Mouse (Mus musculus) CH12.LX (cell line): ENCODE measurements around the gene Etl4. TPM values are rescaled to one million over a fixed set of nuclear protein-coding genes. Genes with fewer than 3 reads are reported as not detected.

Experiments
- DNase-seq: peaks from one replicate; pipeline ENCODE4 v3.0.0-alpha.2; 2013; ENCODE audit errors: extremely low read depth
- H3K27ac ChIP-seq: 2 replicates; pipeline ENCODE4 v1.5.1; 2012; ENCODE audit warnings: low read depth, mild to moderate bottlenecking, control low read depth, moderate library complexity; ENCODE audit not compliant: insufficient read depth
- H3K27me3 ChIP-seq: replicated peaks from 2 replicates; pipeline ENCODE3; 2012; ENCODE audit warnings: inconsistent platforms
- H3K36me3 ChIP-seq, 2 experiments: replicated peaks in 1 of 2; 2 replicates each; pipeline versions ENCODE3 to v1.6.1; 2012; ENCODE audit warnings: inconsistent platforms in 1 of 2, low read length in 1 of 2, mild to moderate bottlenecking in 1 of 2, mixed read lengths in 1 of 2, moderate library complexity in 1 of 2; ENCODE audit not compliant: control insufficient read depth in 1 of 2, insufficient read depth in 1 of 2
- H3K4me1 ChIP-seq, 2 experiments: 2 replicates each; pipeline ENCODE4 v1.6.1; 2012; ENCODE audit warnings: inconsistent platforms in 1 of 2, moderate library complexity in 1 of 2; ENCODE audit not compliant: insufficient read depth in 2 of 2, control insufficient read depth in 1 of 2
- H3K4me2 ChIP-seq: 2 replicates; pipeline ENCODE4 v1.6.1; 2012; ENCODE audit warnings: low read depth, mild to moderate bottlenecking, control low read depth; ENCODE audit not compliant: poor library complexity, insufficient read depth, severe bottlenecking
- H3K4me3 ChIP-seq, 3 experiments: fragments of 150-350 bp in 1 of 3; sonication (generic) in 1 of 3; replicated peaks in 1 of 3; 2 replicates each; pipeline versions ENCODE3 to v1.5.1; 2011 to 2012; ENCODE audit warnings: low read depth in 2 of 3, low read length in 2 of 3, mild to moderate bottlenecking in 2 of 3, moderate library complexity in 2 of 3, control low read depth in 1 of 3, improper control_type of control experiment in 1 of 3, inconsistent platforms in 1 of 3, mixed read lengths in 1 of 3; ENCODE audit not compliant: poor library complexity in 1 of 3
- H3K79me2 ChIP-seq: replicated peaks from 2 replicates; pipeline ENCODE4 v1.6.1; 2012; ENCODE audit warnings: mild to moderate bottlenecking, moderate library complexity; ENCODE audit not compliant: control insufficient read depth, poor library complexity, insufficient read depth, severe bottlenecking; ENCODE audit errors: extremely low read depth
- H3K9ac ChIP-seq: 2 replicates; pipeline ENCODE4 v1.6.1; 2012; ENCODE audit warnings: low read depth, mild to moderate bottlenecking, control low read depth, moderate library complexity; ENCODE audit not compliant: insufficient read depth
- H3K9me3 ChIP-seq: replicated peaks from 2 replicates; pipeline ENCODE3; 2012; ENCODE audit warnings: low read length, inconsistent platforms, mixed read lengths
- BHLHE40 ChIP-seq: IDR thresholded peaks from 2 replicates; pipeline ENCODE4 v1.6.1; 2011; ENCODE audit warnings: mild to moderate bottlenecking, low read depth, low read length, improper control_type of control experiment
- CHD1 ChIP-seq: IDR thresholded peaks from 2 replicates; pipeline ENCODE4 v1.6.1; 2012; ENCODE audit warnings: low read depth, low read length, improper control_type of control experiment, inconsistent platforms
- CTCF ChIP-seq, 2 experiments: IDR thresholded peaks in 1 of 2; conservative IDR thresholded peaks in 1 of 2; 2 replicates each; pipeline ENCODE4 v1.5.1; 2011 to 2012; ENCODE audit warnings: low read depth in 2 of 2, low read length in 2 of 2, improper control_type of control experiment in 1 of 2, inconsistent platforms in 1 of 2, mild to moderate bottlenecking in 1 of 2, moderate library complexity in 1 of 2
- ELF1 ChIP-seq: IDR thresholded peaks from 2 replicates; pipeline ENCODE4 v1.6.1; 2014; ENCODE audit warnings: low read depth, mild to moderate bottlenecking, inconsistent platforms, low read length, improper control_type of control experiment
- EP300 ChIP-seq: IDR thresholded peaks from 2 replicates; pipeline ENCODE4 v1.6.1; 2011; ENCODE audit warnings: low read length, improper control_type of control experiment
- ETS1 ChIP-seq: conservative IDR thresholded peaks from 2 replicates; pipeline ENCODE4 v1.6.1; 2012; ENCODE audit warnings: low read depth, mild to moderate bottlenecking, inconsistent platforms, low read length, improper control_type of control experiment, moderate library complexity
- GABPA ChIP-seq: IDR thresholded peaks from 2 replicates; pipeline ENCODE4 v1.6.1; 2012; ENCODE audit warnings: low read depth, low read length, improper control_type of control experiment, inconsistent platforms; ENCODE audit not compliant: insufficient replicate concordance
- JUN ChIP-seq: IDR thresholded peaks from 2 replicates; pipeline ENCODE4 v1.6.1; 2011; ENCODE audit warnings: low read depth, mild to moderate bottlenecking, low read length, improper control_type of control experiment, moderate library complexity; ENCODE audit not compliant: insufficient read depth
- JUND ChIP-seq: conservative IDR thresholded peaks from 2 replicates; pipeline ENCODE4 v1.6.1; 2011; ENCODE audit warnings: low read depth, low read length, improper control_type of control experiment
- KAT2A ChIP-seq: IDR thresholded peaks from 2 replicates; pipeline ENCODE4 v1.6.1; 2012; ENCODE audit warnings: low read length, improper control_type of control experiment, inconsistent platforms; ENCODE audit not compliant: insufficient replicate concordance
- MAFK ChIP-seq: IDR thresholded peaks from 2 replicates; pipeline ENCODE4 v1.6.1; 2011; ENCODE audit warnings: low read length, improper control_type of control experiment; ENCODE audit not compliant: insufficient replicate concordance
- MAX ChIP-seq: IDR thresholded peaks from 2 replicates; pipeline ENCODE4 v1.6.1; 2011; ENCODE audit warnings: low read length, improper control_type of control experiment
- MAZ ChIP-seq: IDR thresholded peaks from 2 replicates; pipeline ENCODE4 v1.6.1; 2012; ENCODE audit warnings: low read depth, mild to moderate bottlenecking, inconsistent platforms, low read length, improper control_type of control experiment, moderate library complexity
- MEF2A ChIP-seq: IDR thresholded peaks from 2 replicates; pipeline ENCODE4 v1.6.1; 2014; ENCODE audit warnings: low read depth, mild to moderate bottlenecking, inconsistent platforms, low read length, improper control_type of control experiment, borderline replicate concordance
- NELFE ChIP-seq: IDR thresholded peaks from 2 replicates; pipeline ENCODE4 v1.6.1; 2011; ENCODE audit warnings: low read depth, low read length, improper control_type of control experiment
- POLR2A ChIP-seq: IDR thresholded peaks from 2 replicates; pipeline ENCODE4 v1.6.1; 2011; ENCODE audit warnings: low read depth, mild to moderate bottlenecking, improper control_type of control experiment, low read length
- RAD21 ChIP-seq: IDR thresholded peaks from 2 replicates; pipeline ENCODE4 v1.6.1; 2011; ENCODE audit warnings: low read depth, mild to moderate bottlenecking, low read length, improper control_type of control experiment, moderate library complexity
- RCOR1 ChIP-seq: conservative IDR thresholded peaks from 2 replicates; pipeline ENCODE4 v1.6.1; 2012; ENCODE audit warnings: low read depth, mild to moderate bottlenecking, inconsistent platforms, low read length, improper control_type of control experiment
- SMC3 ChIP-seq: IDR thresholded peaks from 2 replicates; pipeline ENCODE4 v1.6.1; 2011; ENCODE audit warnings: low read depth, low read length, improper control_type of control experiment
- TBP ChIP-seq: conservative IDR thresholded peaks from 2 replicates; pipeline ENCODE4 v1.6.1; 2011; ENCODE audit warnings: low read depth, low read length, improper control_type of control experiment
- UBTF ChIP-seq: IDR thresholded peaks from 2 replicates; pipeline ENCODE4 v1.6.1; 2012; ENCODE audit warnings: low read depth, mild to moderate bottlenecking, inconsistent platforms, low read length, improper control_type of control experiment, moderate library complexity
- USF1 ChIP-seq: IDR thresholded peaks from 2 replicates; pipeline ENCODE4 v1.6.1; 2014; ENCODE audit warnings: low read depth, mild to moderate bottlenecking, inconsistent platforms, low read length, improper control_type of control experiment
- ZC3H11A ChIP-seq: IDR thresholded peaks from 2 replicates; pipeline ENCODE4 v1.6.1; 2012; ENCODE audit warnings: low read depth, mild to moderate bottlenecking, inconsistent platforms, low read length, improper control_type of control experiment
- ZKSCAN1 ChIP-seq: IDR thresholded peaks from 2 replicates; pipeline ENCODE4 v1.6.1; 2012; ENCODE audit warnings: low read depth, inconsistent platforms, low read length, improper control_type of control experiment, borderline replicate concordance
- ZMIZ1 ChIP-seq: IDR thresholded peaks from 2 replicates; pipeline ENCODE4 v1.6.1; 2012; ENCODE audit warnings: low read depth, mild to moderate bottlenecking, inconsistent platforms, low read length, improper control_type of control experiment
- ZNF384 ChIP-seq: IDR thresholded peaks from 2 replicates; pipeline ENCODE4 v1.6.1; 2012; ENCODE audit warnings: low read depth, low read length, improper control_type of control experiment, inconsistent platforms
- dilution Hi-C: fragments of 300-500 bp; cut with MboI; formaldehyde crosslinking; loops from 2 replicates; pipeline ENCODE4 v1.14.3; 2020; ENCODE audit warnings: low sequenced_read_pairs; ENCODE audit not compliant: extremely low pct_unique_long_range_greater_than_20kb, extremely low pct_ligation_motif_present
- in situ Hi-C: fragments of 300-500 bp; cut with MboI; formaldehyde crosslinking; loops from 3 replicates; pipeline ENCODE4 v1.14.3; 2019; ENCODE audit warnings: low sequenced_read_pairs, low pct_ligation_motif_present, low pct_unique_long_range_greater_than_20kb, mixed read lengths
- polyA plus RNA-seq: library from polyadenylated mRNA; unstranded; fragments of >175 nt; gene quantifications from 2 replicates; pipeline ENCODE4 v1.2.1, GENCODE M21; 2012; ENCODE audit warnings: low read depth; ENCODE audit not compliant: insufficient read length
- total RNA-seq, 2 experiments: library from RNA; depleted of rRNA; stranded (reverse); fragments of 300-350 nt in 1 of 2; fragments of >200 nt in 1 of 2; gene quantifications; 2 replicates each; pipeline ENCODE4 v1.2.3; 2012 to 2014

Gene Etl4
- total and polyA plus RNA-seq, 3 experiments = 7.2 to 18.6 (median 11.7) TPM

DNA sequence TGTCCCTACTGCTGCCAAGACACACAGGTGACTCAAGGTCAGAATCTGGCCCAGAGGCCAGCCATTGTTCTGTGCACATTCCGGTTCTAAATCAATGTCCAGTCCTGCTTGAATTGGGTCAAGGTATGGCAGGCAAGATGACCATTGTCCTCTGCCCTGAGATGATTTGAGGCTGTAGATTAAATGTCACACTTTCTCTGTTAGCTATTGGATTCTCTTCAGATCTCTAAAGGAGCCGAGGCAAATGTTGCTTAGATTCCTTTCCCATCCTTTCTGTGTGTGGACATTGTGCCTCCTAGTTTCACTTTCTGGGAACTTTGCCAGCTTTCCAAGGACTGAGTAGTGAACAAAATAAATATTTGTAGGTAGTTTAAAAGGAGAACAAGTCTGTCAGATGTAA, 608.9 kb downstream of the Etl4 start:
- dilution Hi-C loops = no loop called here
- in situ Hi-C loops = no loop called here
- TF ChIP-seq GABPA = no peak
- no peak for TF ChIP-seq EP300
- TF ChIP-seq MAFK = no peak
- TF ChIP-seq SMC3 = no peak
- no peak for TF ChIP-seq MAX
- TF ChIP-seq TBP = no peak
- no peak for TF ChIP-seq RCOR1
- no peak for TF ChIP-seq ZMIZ1
- TF ChIP-seq JUND = no peak
- no peak for TF ChIP-seq ZC3H11A
- no peak for TF ChIP-seq CHD1
- TF ChIP-seq USF1 = no peak
- Histone ChIP-seq H3K27me3 (no peaks in the 10 kb centered on the region), H3K4me1 (peaks cover 15 to 45% of the 10 kb centered on the region in 2 experiments), H3K4me2 (no peak overlapping the region), H3K4me3 (no peak overlapping the region), H3K9ac (no peak overlapping the region), H3K9me3 (no peaks in the 10 kb centered on the region), H3K79me2 (no peaks in the 10 kb centered on the region), H3K27ac (no peak overlapping the region), H3K36me3 (no peaks in the 10 kb centered on the region)
- no peak for DNase-seq

GRCm38 (mm10) chr2:20519447-20520098, 610.0 kb downstream of the Etl4 start:
- H3K4me1 ChIP-seq = peaks cover 15 to 45% of the 10 kb centered on the region in 2 experiments

DNA sequence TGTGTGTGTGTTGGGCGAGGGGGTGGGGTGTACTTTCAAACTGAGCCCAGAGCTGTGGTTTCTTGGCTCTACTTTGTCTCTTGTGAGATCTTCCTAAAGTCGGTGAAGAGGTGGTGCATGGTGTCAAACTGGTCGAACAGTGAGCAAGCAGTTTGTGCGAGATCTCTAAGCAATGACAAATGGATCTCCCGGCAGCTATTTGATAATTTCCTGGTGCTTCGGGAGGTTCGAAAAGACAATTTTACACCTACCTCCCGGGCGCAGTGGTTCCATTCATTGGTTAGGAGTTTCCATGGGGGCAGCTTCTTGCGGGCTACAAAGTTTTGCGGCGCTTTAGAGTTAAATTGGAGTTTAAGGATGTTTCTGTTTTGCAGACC, 610.5 kb downstream of the Etl4 start:
- DNase-seq = no peak
- no peaks in the 10 kb centered on the region for H3K36me3 ChIP-seq
- H3K9ac ChIP-seq = peak overlapping the region; percentile 30
- H3K79me2 ChIP-seq = no peaks in the 10 kb centered on the region
- dilution Hi-C loops (no loop called here), in situ Hi-C loops (loop anchor here (5.0 kb wide), 1 partner anchor 37 kb away; no protein-coding TSS in a partner anchor)
- H3K27me3 ChIP-seq = no peaks in the 10 kb centered on the region
- H3K27ac ChIP-seq = no peak overlapping the region
- peak overlapping the region; percentile 82 for H3K4me2 ChIP-seq
- H3K4me1 ChIP-seq = peaks cover 15 to 45% of the 10 kb centered on the region in 2 experiments
- H3K9me3 ChIP-seq = no peaks in the 10 kb centered on the region
- H3K4me3 ChIP-seq = no peak overlapping the region
- no peak for TF ChIP-seq TBP
- TF ChIP-seq ELF1 = no peak
- no peak for TF ChIP-seq BHLHE40
- no peak for TF ChIP-seq RAD21
- no peak for TF ChIP-seq KAT2A
- no peak for TF ChIP-seq JUN
- no peak for TF ChIP-seq ZMIZ1
- TF ChIP-seq GABPA = no peak
- no peak for TF ChIP-seq POLR2A
- no peak for TF ChIP-seq CTCF (conservative IDR thresholded peaks at IDR 0.05 in 1 of 2, IDR thresholded peaks at IDR 0.05 in 1 of 2; ENCODE audit: low read depth in 2 of 2, low read length in 2 of 2)
- no peak for TF ChIP-seq ZNF384
- no peak for TF ChIP-seq ZKSCAN1
- no peak for TF ChIP-seq MEF2A
- TF ChIP-seq ETS1 = no peak
- no peak for TF ChIP-seq MAZ
- TF ChIP-seq NELFE = no peak
- TF ChIP-seq MAX = no peak

More at GRCm38 (mm10) chr2:20519447-20520098, 610.0 kb downstream of the Etl4 start:
- Histone ChIP-seq H3K36me3 (no peaks in the 10 kb centered on the region), H3K27ac (no peak overlapping the region), H3K9ac (no peak overlapping the region), H3K9me3 (no peaks in the 10 kb centered on the region), H3K4me2 (no peak overlapping the region), H3K79me2 (no peaks in the 10 kb centered on the region), H3K4me3 (no peak overlapping the region), H3K27me3 (no peaks in the 10 kb centered on the region)
- TF ChIP-seq POLR2A = no peak
- no peak for TF ChIP-seq SMC3
- TF ChIP-seq UBTF = no peak
- no peak for DNase-seq
- dilution Hi-C loops (no loop called here), in situ Hi-C loops (loop anchor here (5.0 kb wide), 1 partner anchor 38 kb away; no protein-coding TSS in a partner anchor)
